Mouse (Mus musculus) ES-Bruce4 (cell line): ENCODE data around the gene Epha6. TPM values are rescaled to one million over a fixed set of nuclear protein-coding genes. Genes with fewer than 3 reads are reported as not detected.

ENCODE experiments used
- H3K27ac ChIP-seq: 2 replicates; pipeline ENCODE4 v1.5.1; 2012; ENCODE audit warnings: low read length, inconsistent platforms; ENCODE audit not compliant: insufficient read depth
- H3K27me3 ChIP-seq: 2 replicates; pipeline ENCODE4 v1.6.1; 2012; ENCODE audit warnings: mild to moderate bottlenecking, low read length, inconsistent platforms; ENCODE audit not compliant: control insufficient read depth, poor library complexity, insufficient read depth, severe bottlenecking
- H3K36me3 ChIP-seq: 2 replicates; pipeline ENCODE4 v1.6.1; 2012; ENCODE audit warnings: inconsistent platforms, mild to moderate bottlenecking, low read length, moderate library complexity; ENCODE audit not compliant: control insufficient read depth, poor library complexity, insufficient read depth, severe bottlenecking
- H3K4me1 ChIP-seq: one replicate; pipeline ENCODE4 v1.8.1; 2011; ENCODE audit warnings: low read length; ENCODE audit not compliant: control insufficient read depth, insufficient read depth
- H3K4me3 ChIP-seq: 2 replicates; pipeline ENCODE4 v1.5.1; 2011; ENCODE audit warnings: low read depth, mild to moderate bottlenecking, low read length
- H3K9ac ChIP-seq: 2 replicates; pipeline ENCODE4 v1.6.1; 2012; ENCODE audit warnings: low read depth, mild to moderate bottlenecking, inconsistent platforms; ENCODE audit not compliant: poor library complexity, severe bottlenecking
- H3K9me3 ChIP-seq: replicated peaks from 2 replicates; pipeline ENCODE4 v1.6.1; 2012; ENCODE audit warnings: mild to moderate bottlenecking, low read length, inconsistent platforms; ENCODE audit not compliant: control insufficient read depth, poor library complexity, insufficient read depth, severe bottlenecking
- CTCF ChIP-seq: IDR thresholded peaks from one replicate; pipeline ENCODE4 v1.8.1; 2011; ENCODE audit warnings: low read depth, low read length
- EP300 ChIP-seq: IDR thresholded peaks from 2 replicates; pipeline ENCODE4 v1.6.1; 2011; ENCODE audit warnings: low read depth, low read length; ENCODE audit not compliant: insufficient read depth
- POLR2A ChIP-seq: IDR thresholded peaks from one replicate; pipeline ENCODE4 v1.8.1; 2011; ENCODE audit warnings: low read length; ENCODE audit not compliant: insufficient read depth
- polyA plus RNA-seq: library from polyadenylated mRNA; stranded (reverse); fragments of >200 nt; gene quantifications from 2 replicates; pipeline ENCODE4 v1.2.4, GENCODE M21; 2011; ENCODE audit warnings: low read depth; ENCODE audit not compliant: missing spikeins, insufficient read depth, insufficient read length

The Epha6 gene
- polyA plus RNA-seq, 1 experiment, result not detected

DNA sequence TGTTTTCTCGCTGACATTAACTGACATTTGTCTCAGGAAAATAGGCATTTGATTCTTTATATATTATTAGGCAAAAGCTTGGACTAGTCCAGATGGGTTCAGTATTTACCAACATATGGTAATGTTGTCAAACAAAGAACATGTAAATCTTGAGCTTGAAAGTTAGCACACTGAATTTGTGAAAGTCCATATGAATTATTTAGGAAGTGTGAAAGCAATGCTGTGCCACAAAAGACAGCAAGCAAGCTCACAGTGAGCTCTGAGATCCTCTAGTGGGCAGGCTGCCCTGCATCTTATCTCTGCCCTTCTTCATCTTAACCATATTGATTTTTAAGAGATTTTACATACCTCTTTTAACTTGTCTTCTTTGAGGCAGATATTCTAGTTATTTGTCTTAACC is 510.0 kb downstream of the Epha6 start:
- Histone ChIP-seq H3K4me1 (no peaks in the 10 kb centered on the region), H3K4me3 (no peak overlapping the region), H3K9ac (no peak overlapping the region), H3K9me3 (no peaks in the 10 kb centered on the region), H3K27ac (no peak overlapping the region), H3K36me3 (no peaks in the 10 kb centered on the region), H3K27me3 (no peaks in the 10 kb centered on the region)
- TF ChIP-seq CTCF (no peak), POLR2A (no peak), EP300 (no peak)

GRCm38 (mm10) chr16:60086976-60087375 is 518.4 kb downstream of the Epha6 start:
- Histone ChIP-seq H3K9ac (no peak overlapping the region), H3K9me3 (no peaks in the 10 kb centered on the region), H3K27me3 (no peaks in the 10 kb centered on the region), H3K27ac (no peak overlapping the region), H3K4me1 (no peaks in the 10 kb centered on the region), H3K4me3 (no peak overlapping the region), H3K36me3 (no peaks in the 10 kb centered on the region)
- TF ChIP-seq EP300 (no peak), POLR2A (no peak), CTCF (no peak)

DNA sequence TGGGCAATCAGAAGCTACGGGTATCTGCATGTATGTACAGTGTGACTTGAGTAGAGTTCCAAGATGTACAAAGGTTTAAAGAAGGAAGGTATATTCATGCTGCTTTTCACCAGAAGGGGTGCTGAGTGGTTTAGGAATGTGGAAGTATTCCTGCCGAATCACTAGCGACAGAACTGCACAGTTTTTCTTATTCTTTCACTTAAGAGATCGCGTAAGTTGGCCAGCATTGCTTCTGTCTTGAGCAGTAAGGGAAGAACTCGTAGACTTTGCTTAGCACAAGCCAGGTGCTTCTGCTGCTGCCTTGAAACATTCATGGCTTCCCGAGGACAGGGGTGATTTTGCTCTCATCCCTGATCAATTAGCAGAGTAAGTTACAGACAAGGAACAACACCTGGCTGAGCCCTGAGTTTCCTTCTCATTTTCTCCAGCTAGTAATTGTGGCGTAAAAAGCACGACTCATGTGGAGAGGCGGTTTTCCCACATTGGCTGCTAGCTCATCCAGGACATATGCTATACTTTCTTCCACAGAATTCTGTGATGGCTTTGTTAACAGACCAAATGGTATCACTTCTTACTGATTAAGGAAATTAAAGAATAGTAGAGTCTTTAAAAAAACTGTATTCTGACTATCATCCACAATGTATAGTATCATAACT is 534.7 kb downstream of the Epha6 start:
- Histone ChIP-seq H3K36me3 (no peaks in the 10 kb centered on the region), H3K27ac (no peak overlapping the region), H3K4me3 (no peak overlapping the region), H3K9ac (no peak overlapping the region), H3K4me1 (no peaks in the 10 kb centered on the region), H3K27me3 (no peaks in the 10 kb centered on the region), H3K9me3 (no peaks in the 10 kb centered on the region)
- no peak for TF ChIP-seq POLR2A
- no peak for TF ChIP-seq EP300
- no peak for TF ChIP-seq CTCF

- H3K4me3 ChIP-seq, result no peak overlapping the region
- no peak overlapping the region for H3K27ac ChIP-seq
- no peaks in the 10 kb centered on the region for H3K36me3 ChIP-seq
- TF ChIP-seq CTCF (no peak), EP300 (no peak), POLR2A (no peak)
- H3K9ac ChIP-seq, result no peak overlapping the region
- no peaks in the 10 kb centered on the region for H3K4me1 ChIP-seq
- no peaks in the 10 kb centered on the region for H3K9me3 ChIP-seq
- H3K27me3 ChIP-seq, result no peaks in the 10 kb centered on the region
Measured at GRCm38 (mm10) chr16:60043809-60044208, 561.5 kb downstream of the Epha6 start.

- no peak overlapping the region for H3K27ac ChIP-seq
- no peaks in the 10 kb centered on the region for H3K36me3 ChIP-seq
- no peak overlapping the region for H3K4me3 ChIP-seq
- no peak overlapping the region for H3K9ac ChIP-seq
- H3K4me1 ChIP-seq, result no peaks in the 10 kb centered on the region
- no peak for TF ChIP-seq POLR2A
- no peak for TF ChIP-seq EP300
- no peak for TF ChIP-seq CTCF
- H3K9me3 ChIP-seq, result no peaks in the 10 kb centered on the region
- H3K27me3 ChIP-seq, result no peaks in the 10 kb centered on the region
Measured at GRCm38 (mm10) chr16:60028381-60028780, 577.0 kb downstream of the Epha6 start.

GRCm38 (mm10) chr16:60006857-60007568 is 598.3 kb downstream of the Epha6 start:
- H3K9ac ChIP-seq, result no peak overlapping the region
- H3K9me3 ChIP-seq, result no peaks in the 10 kb centered on the region
- H3K27me3 ChIP-seq, result no peaks in the 10 kb centered on the region
- H3K4me3 ChIP-seq, result no peak overlapping the region
- no peak overlapping the region for H3K27ac ChIP-seq
- TF ChIP-seq EP300, result no peak
- no peak for TF ChIP-seq CTCF
- no peak for TF ChIP-seq POLR2A
- H3K4me1 ChIP-seq, result no peaks in the 10 kb centered on the region
- no peaks in the 10 kb centered on the region for H3K36me3 ChIP-seq
